Mouse (Mus musculus): Measurements from ENCODE around the gene AA792892. TPM values are rescaled to one million over a fixed set of nuclear protein-coding genes. Genes with fewer than 3 reads are reported as not detected.
"Not testable (repeated sequence)": the region's sequence is repeated elsewhere in the genome, so short reads cannot be mapped to it uniquely, and the experiment has no call there.

AA792892 gene
- total RNA-seq (2021), result not detected

DNA sequence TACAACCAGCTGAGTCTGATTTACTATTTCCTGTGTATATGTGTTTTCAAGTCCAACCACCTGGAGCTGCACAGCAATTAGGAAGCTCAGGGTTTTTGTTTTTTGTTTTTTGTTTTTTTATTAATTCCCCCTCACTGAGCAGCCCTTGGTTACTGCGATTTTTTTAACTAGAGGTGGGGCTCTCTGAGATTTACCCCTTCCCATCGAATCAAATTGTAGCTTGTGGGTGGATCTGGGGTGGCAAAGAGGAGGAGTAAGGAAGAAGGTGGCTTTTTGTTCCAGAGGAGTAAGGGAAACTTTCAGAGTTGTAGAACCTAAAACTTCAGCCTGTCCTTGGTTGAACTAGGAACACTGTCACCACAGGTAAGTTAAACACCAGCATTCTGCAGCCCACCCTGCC is at the start of gene AA792892:
TSS of gene AA792892 (plus strand) at position 301 of the 400 bp plus-strand sequence.
- intact Hi-C loops (cut with DNase I); DNase-seq (ENCODE audit: extremely low spot score in 1 of 2, low spot score in 2 of 2): not testable (repeated sequence)

DNA sequence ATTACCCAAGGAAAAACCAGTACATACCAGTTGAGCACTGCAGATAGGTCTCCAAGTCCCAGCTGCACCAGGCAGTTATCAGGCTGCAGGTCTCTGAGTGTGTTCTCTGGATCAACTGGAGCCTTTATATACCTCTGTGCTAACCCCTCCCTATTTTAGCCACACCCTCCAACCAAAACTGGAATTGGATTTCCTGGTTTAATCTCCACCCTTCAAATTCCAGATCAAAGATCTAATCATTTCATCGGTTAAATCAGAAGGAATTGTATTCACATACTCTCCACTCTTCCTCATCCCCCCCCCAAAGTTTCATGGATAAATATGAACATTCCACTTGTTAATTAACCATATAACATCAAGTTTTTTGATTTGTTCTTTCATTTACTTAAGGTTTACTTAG is 32.9 kb upstream of the AA792892 start, which contains the start of gene A430089I19Rik:
TSS of gene A430089I19Rik (minus strand) at position 101 of the 400 bp plus-strand sequence.
- intact Hi-C loops (cut with DNase I), result not testable (repeated sequence)

DNA sequence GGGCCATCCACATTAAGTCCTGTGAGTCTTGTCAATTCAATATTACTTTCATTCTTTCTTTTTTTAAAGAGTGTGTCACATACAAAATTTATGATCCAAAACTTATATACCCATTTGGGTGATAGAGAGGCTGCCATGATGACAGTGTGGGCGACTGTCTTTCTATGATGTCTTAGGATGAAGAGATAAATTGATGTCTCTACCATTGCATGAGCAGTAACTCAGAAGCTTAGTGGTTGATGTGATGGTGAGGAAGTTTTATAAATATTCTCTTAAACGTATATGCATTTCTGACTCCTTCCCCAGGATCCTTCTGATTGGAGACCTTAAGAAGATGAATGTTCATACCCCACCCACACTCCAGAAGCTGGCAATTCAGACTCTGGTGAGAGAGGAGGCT is 25.4 kb upstream of the AA792892 start, which contains the start of gene Gm6502:
TSS of gene Gm6502 (plus strand) at position 301 of the 400 bp plus-strand sequence.
- DNase-seq (ENCODE audit: extremely low spot score in 1 of 2, low spot score in 2 of 2); intact Hi-C loops (cut with DNase I): not testable (repeated sequence)

More for the DNA sequence above, 32.9 kb upstream of the AA792892 start, which contains the start of gene A430089I19Rik:
- not testable (repeated sequence) for DNase-seq (ENCODE audit: extremely low spot score in 1 of 2, low spot score in 2 of 2)

Other genes with a start within 250 kb of the AA792892 start
- not detected for gene Gm3106, start 121.7 kb upstream of the AA792892 start, total RNA-seq (2021)
- not detected for gene A430089I19Rik, start 33.0 kb upstream of the AA792892 start, total RNA-seq (2021)
- gene Gm6502, start 25.3 kb upstream of the AA792892 start, total RNA-seq (2021), result not detected
- not detected for gene Gm7682, start 106.0 kb downstream of the AA792892 start, total RNA-seq (2021)
- gene Gm3139, start 186.5 kb downstream of the AA792892 start, total RNA-seq (2021), result not detected

All from left cerebral cortex, postnatal 10 days (tissue).